Mouse (Mus musculus) cerebellum, adult (tissue): ENCODE results near the gene Elovl5.

ENCODE experiments used
- ATAC-seq: cut with Nextera tagmentation; 2 replicates; pipeline ENCODE4 v1.9.2; 2017; ENCODE audit warnings: mild to moderate bottlenecking, moderate library complexity, mixed read lengths; ENCODE audit not compliant: insufficient number of reproducible peaks, low FRiP score, low TSS enrichment

Gene Elovl5

GRCm38 (mm10) chr9:77927431-77927830 lies 10.3 kb downstream of the Elovl5 start:
- ATAC-seq = no peak

- no peak for ATAC-seq
These were observed 11.6 kb downstream of the Elovl5 start for GRCm38 (mm10) chr9:77928769-77929168.

- ATAC-seq = no peak
These were observed 12.1 kb downstream of the Elovl5 start for GRCm38 (mm10) chr9:77929296-77929695.

- no peak for ATAC-seq
These were observed 13.1 kb downstream of the Elovl5 start for GRCm38 (mm10) chr9:77930036-77930859.

GRCm38 (mm10) chr9:77930860-77931184 lies 13.7 kb downstream of the Elovl5 start:
- no peak for ATAC-seq

GRCm38 (mm10) chr9:77931740-77932139 lies 14.6 kb downstream of the Elovl5 start:
- ATAC-seq = no peak

GRCm38 (mm10) chr9:77935818-77936611 lies 18.9 kb downstream of the Elovl5 start:
- no peak for ATAC-seq

GRCm38 (mm10) chr9:77937875-77938274 lies 20.7 kb downstream of the Elovl5 start:
- no peak for ATAC-seq

- ATAC-seq = no peak
These were observed 21.8 kb downstream of the Elovl5 start for GRCm38 (mm10) chr9:77938761-77939553.

GRCm38 (mm10) chr9:77939554-77939920 lies 22.4 kb downstream of the Elovl5 start:
- ATAC-seq = no peak

GRCm38 (mm10) chr9:77941058-77941457 lies 23.9 kb downstream of the Elovl5 start:
- no peak for ATAC-seq

- no peak for ATAC-seq
These were observed 24.7 kb downstream of the Elovl5 start for GRCm38 (mm10) chr9:77941836-77942235.

GRCm38 (mm10) chr9:77942411-77942810 lies 25.2 kb downstream of the Elovl5 start:
- no peak for ATAC-seq

- no peak for ATAC-seq
These were observed 26.2 kb downstream of the Elovl5 start for GRCm38 (mm10) chr9:77943316-77943715.

- ATAC-seq = no peak
These were observed 27.0 kb downstream of the Elovl5 start for GRCm38 (mm10) chr9:77944195-77944594.

- ATAC-seq = no peak
These were observed 28.9 kb downstream of the Elovl5 start for GRCm38 (mm10) chr9:77945792-77946666.

- no peak for ATAC-seq
These were observed 31.1 kb downstream of the Elovl5 start for GRCm38 (mm10) chr9:77948214-77948613.

- ATAC-seq = no peak
These were observed 32.6 kb downstream of the Elovl5 start for GRCm38 (mm10) chr9:77949753-77950268.

- peak; percentile 65 for ATAC-seq
These were observed 33.8 kb downstream of the Elovl5 start for GRCm38 (mm10) chr9:77950841-77951475.
